Mouse (Mus musculus) urinary bladder, adult 2 months (tissue): ENCODE data around the gene Trp53bp2. TPM values are rescaled to one million over a fixed set of nuclear protein-coding genes. Genes with fewer than 3 reads are reported as not detected.

ENCODE experiments used
- DNase-seq: peaks from one replicate; pipeline ENCODE4 v3.0.0; 2022; ENCODE audit warnings: low spot score
- polyA plus RNA-seq: library from polyadenylated mRNA; depleted of rRNA; stranded (reverse); fragments of >200 nt; gene quantifications from 2 replicates; pipeline ENCODE4 v1.2.3, GENCODE M21; 2012

Trp53bp2 gene
- polyA plus RNA-seq, 1 experiment, result 8.4 TPM

- DNase-seq, result no peak
These were observed 729 bp upstream of the Trp53bp2 start for GRCm38 (mm10) chr1:182408243-182408642.

- no peak for DNase-seq
These were observed 615 bp downstream of the Trp53bp2 start for GRCm38 (mm10) chr1:182409401-182410173.

GRCm38 (mm10) chr1:182412586-182413270 lies 3.8 kb downstream of the Trp53bp2 start:
- DNase-seq, result no peak

GRCm38 (mm10) chr1:182419481-182419880 lies 10.5 kb downstream of the Trp53bp2 start:
- DNase-seq, result no peak

GRCm38 (mm10) chr1:182424274-182424673 lies 15.3 kb downstream of the Trp53bp2 start:
- DNase-seq, result no peak

- no peak for DNase-seq
These were observed 16.2 kb downstream of the Trp53bp2 start for GRCm38 (mm10) chr1:182425176-182425575.

- DNase-seq, result no peak
These were observed 17.5 kb downstream of the Trp53bp2 start for GRCm38 (mm10) chr1:182426444-182426843.

- DNase-seq, result no peak
These were observed 18.5 kb downstream of the Trp53bp2 start for GRCm38 (mm10) chr1:182427426-182427825.

- DNase-seq, result no peak
These were observed 20.9 kb downstream of the Trp53bp2 start for GRCm38 (mm10) chr1:182429826-182430225.

- no peak for DNase-seq
These were observed 21.7 kb downstream of the Trp53bp2 start for GRCm38 (mm10) chr1:182430676-182431075.

GRCm38 (mm10) chr1:182432059-182432458 lies 23.1 kb downstream of the Trp53bp2 start:
- DNase-seq, result no peak

- DNase-seq, result no peak
These were observed 27.8 kb downstream of the Trp53bp2 start for GRCm38 (mm10) chr1:182436746-182437145.

GRCm38 (mm10) chr1:182439546-182440222 lies 30.7 kb downstream of the Trp53bp2 start:
- DNase-seq, result peak; percentile 36

GRCm38 (mm10) chr1:182441791-182442473 lies 33.0 kb downstream of the Trp53bp2 start:
- no peak for DNase-seq

GRCm38 (mm10) chr1:182444116-182444515 lies 35.1 kb downstream of the Trp53bp2 start:
- DNase-seq, result no peak

- DNase-seq, result no peak
These were observed 39.5 kb downstream of the Trp53bp2 start for GRCm38 (mm10) chr1:182448276-182449035.

GRCm38 (mm10) chr1:182452473-182452872 lies 43.5 kb downstream of the Trp53bp2 start:
- DNase-seq, result no peak

GRCm38 (mm10) chr1:182455080-182455479 lies 46.1 kb downstream of the Trp53bp2 start:
- DNase-seq, result no peak

GRCm38 (mm10) chr1:182458556-182458955 lies 49.6 kb downstream of the Trp53bp2 start:
- DNase-seq, result no peak

- no peak for DNase-seq
These were observed 50.5 kb downstream of the Trp53bp2 start for GRCm38 (mm10) chr1:182459436-182459835.
